Mouse (Mus musculus) liver, embryonic 16.5 days (tissue): ENCODE results near the gene Cela3a. TPM values are rescaled to one million over a fixed set of nuclear protein-coding genes. Genes with fewer than 3 reads are reported as not detected.

Source experiments
- ATAC-seq: fragments of 200-750 bp; cut with Nextera tagmentation; 2 replicates; pipeline ENCODE4 v1.8.0; 2017; ENCODE audit warnings: low read depth, mild to moderate bottlenecking, moderate number of reproducible peaks, moderate library complexity
- H3K27ac ChIP-seq: fragments of 300-500 bp; sonication (generic); 2 replicates; pipeline ENCODE4 v1.5.1; 2014; ENCODE audit warnings: mild to moderate bottlenecking, low read length
- H3K27me3 ChIP-seq: fragments of 300-500 bp; sonication (generic); 2 replicates; pipeline ENCODE4 v1.6.1; 2014; ENCODE audit warnings: low read depth, low read length, mixed read lengths; ENCODE audit not compliant: control insufficient read depth, insufficient read depth
- H3K36me3 ChIP-seq: fragments of 300-500 bp; sonication (generic); 2 replicates; pipeline ENCODE4 v1.6.1; 2014; ENCODE audit warnings: mild to moderate bottlenecking; ENCODE audit not compliant: control insufficient read depth, insufficient read depth
- H3K4me1 ChIP-seq: fragments of 300-500 bp; sonication (generic); 2 replicates; pipeline ENCODE4 v1.6.1; 2014; ENCODE audit warnings: low read depth, low read length, mixed read lengths; ENCODE audit not compliant: control insufficient read depth
- H3K4me2 ChIP-seq: fragments of 300-500 bp; sonication (generic); 2 replicates; pipeline ENCODE4 v1.6.1; 2014; ENCODE audit warnings: low read depth, low read length, mixed read lengths
- H3K4me3 ChIP-seq: fragments of 300-500 bp; sonication (generic); 2 replicates; pipeline ENCODE4 v1.5.1; 2014; ENCODE audit warnings: low read depth, mild to moderate bottlenecking, low read length
- H3K9ac ChIP-seq: fragments of 300-500 bp; sonication (generic); 2 replicates; pipeline ENCODE4 v1.6.1; 2014; ENCODE audit warnings: low read depth, low read length
- H3K9me3 ChIP-seq: fragments of 300-500 bp; sonication (generic); replicated peaks from 2 replicates; pipeline ENCODE4 v1.6.1; 2016; ENCODE audit warnings: low read length; ENCODE audit not compliant: control insufficient read depth
- WGBS: fragments of 180-500 bp; shearing (Covaris S2); extraction: QIAGEN DNeasy Blood & Tissue Kit; methylation state at CpG from one replicate; pipeline ENCODE4 v1.1.7; 2014; ENCODE audit not compliant: insufficient replicate concordance; 5-methylcytosine and 5-hydroxymethylcytosine counted together
- polyA plus RNA-seq: library from polyadenylated mRNA; unstranded; fragments of >200 nt; fragmentation: Nextera tagmentation; extraction: Ambion mirVana; gene quantifications from 2 replicates; pipeline ENCODE4 v1.2.1, GENCODE M21; 2015

The Cela3a gene
- polyA plus RNA-seq, 1 experiment from 2014 or later, result not detected

DNA sequence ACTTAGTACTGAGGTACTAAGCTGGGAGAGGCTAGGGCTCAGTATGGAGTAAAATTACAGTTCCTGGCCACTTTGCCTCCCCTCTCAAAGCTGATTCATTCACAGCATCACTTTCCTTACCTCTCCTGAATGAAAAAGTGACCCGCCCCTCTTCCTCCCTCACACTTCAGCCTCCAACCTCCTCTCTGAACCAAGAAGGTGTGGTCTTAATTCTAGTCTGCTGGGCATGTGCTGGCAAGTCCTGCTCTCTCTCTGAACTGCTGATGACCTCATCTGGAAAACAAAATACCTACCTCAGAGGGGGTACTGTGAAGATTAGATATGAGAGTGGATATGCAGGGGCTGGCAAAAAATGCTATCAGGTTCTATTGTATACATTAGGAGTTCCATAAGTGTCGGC lies 39.5 kb upstream of the Cela3a start:
- no peak overlapping the region for H3K9ac ChIP-seq
- no peak overlapping the region for H3K27ac ChIP-seq
- no peak for ATAC-seq
- H3K36me3 ChIP-seq, result no peaks in the 10 kb centered on the region
- H3K9me3 ChIP-seq, result no peaks in the 10 kb centered on the region
- no peak overlapping the region for H3K4me3 ChIP-seq
- H3K4me1 ChIP-seq, result peaks cover 32% of the 10 kb centered on the region
- H3K4me2 ChIP-seq, result no peak overlapping the region
- no peaks in the 10 kb centered on the region for H3K27me3 ChIP-seq
- WGBS, result 58% methylated on average over 2 of the region's 2 CpGs

DNA sequence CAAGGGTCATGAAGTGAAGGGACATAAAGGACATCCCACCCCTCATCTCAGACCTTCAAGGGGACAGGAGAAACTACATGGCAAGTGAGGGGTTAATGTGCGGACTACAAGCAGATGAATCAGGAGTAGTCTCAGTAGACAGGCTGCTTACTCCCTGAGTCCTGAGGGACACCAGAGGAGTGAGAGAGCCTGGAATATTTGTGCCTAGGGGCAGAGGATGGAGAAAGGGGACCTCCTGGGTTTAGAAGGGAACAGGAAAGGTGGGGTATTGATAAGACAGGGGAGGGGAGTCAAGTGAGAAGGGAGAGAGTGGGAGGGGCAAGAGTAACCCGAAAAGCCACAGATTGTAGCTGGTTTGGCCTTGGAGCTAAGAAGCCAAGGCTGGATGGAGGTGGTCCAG lies 39.0 kb upstream of the Cela3a start:
- H3K4me3 ChIP-seq, result no peak overlapping the region
- H3K4me2 ChIP-seq, result no peak overlapping the region
- no peak overlapping the region for H3K27ac ChIP-seq
- ATAC-seq, result no peak
- peaks cover 35% of the 10 kb centered on the region for H3K4me1 ChIP-seq
- H3K27me3 ChIP-seq, result no peaks in the 10 kb centered on the region
- no peaks in the 10 kb centered on the region for H3K36me3 ChIP-seq
- WGBS, result 30% methylated on average over 2 of the region's 2 CpGs
- H3K9me3 ChIP-seq, result no peaks in the 10 kb centered on the region
- no peak overlapping the region for H3K9ac ChIP-seq

DNA sequence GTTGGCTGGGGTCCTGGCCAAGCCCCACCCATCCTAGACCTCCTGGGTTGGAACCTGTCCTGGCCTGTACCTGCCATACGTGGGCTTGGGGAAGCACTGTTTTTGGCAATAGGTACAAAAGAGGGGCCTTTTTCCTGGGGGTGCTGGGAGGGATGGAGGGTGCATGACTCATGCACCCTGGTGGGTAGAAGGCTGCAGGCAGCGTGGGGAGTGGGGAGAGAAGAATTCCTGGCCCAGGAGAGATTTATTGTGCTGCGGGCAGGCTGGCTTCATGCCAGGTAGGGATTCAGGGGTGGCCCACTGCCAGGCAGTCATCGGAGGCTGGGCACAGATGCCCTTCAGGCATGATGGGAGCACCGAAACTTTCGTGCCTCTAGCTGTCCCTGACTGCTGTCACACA lies 38.6 kb upstream of the Cela3a start:
- ATAC-seq, result no peak
- 0 out of 2 replicates have a peak overlapping the region, but pooled peaks have one; percentile 14 for H3K27ac ChIP-seq
- no peak overlapping the region for H3K9ac ChIP-seq

DNA sequence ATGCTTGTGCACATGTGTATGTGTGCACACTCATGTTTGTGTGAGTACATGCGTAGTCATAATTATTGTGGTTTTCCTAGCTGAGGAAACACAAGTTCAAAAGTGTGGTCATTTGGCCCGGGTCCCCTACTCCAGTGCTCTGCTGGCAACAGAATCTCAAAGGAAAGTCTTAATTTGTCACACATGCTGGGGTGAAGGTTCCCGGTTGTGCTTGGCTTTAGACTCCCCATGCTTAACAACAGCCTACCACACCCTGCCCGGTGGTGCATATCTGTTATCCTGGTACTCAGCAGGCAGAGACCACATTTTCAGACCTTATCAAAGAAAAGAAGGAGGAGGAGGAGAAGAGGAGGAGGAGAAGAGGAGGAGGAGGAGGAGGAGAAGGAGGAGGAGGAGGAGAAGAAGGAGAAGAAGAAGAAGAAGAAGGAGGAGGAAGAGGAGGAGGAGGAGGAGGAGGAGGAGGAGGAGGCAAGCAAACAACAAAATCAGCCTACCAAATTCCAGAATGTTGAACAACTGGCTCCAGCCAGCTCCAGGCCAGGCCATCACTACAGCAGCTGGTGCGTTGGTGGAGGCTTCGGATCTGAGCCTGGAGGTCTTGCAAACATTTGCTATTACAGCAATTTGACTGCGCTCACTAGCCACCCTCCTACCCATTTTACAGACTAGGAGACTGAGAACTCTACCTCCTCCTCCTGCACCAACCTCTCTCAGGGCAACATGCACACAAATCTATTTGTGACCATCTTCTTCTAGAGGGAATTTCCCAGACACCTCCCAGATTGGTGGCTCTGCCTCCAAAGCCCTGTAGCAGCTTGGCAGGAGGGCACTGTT lies 38.0 kb upstream of the Cela3a start:
- Histone ChIP-seq H3K9me3 (no peaks in the 10 kb centered on the region), H3K36me3 (no peaks in the 10 kb centered on the region), H3K4me1 (peaks cover 35% of the 10 kb centered on the region), H3K27ac (peak overlapping the region; percentile 65), H3K27me3 (no peaks in the 10 kb centered on the region), H3K4me2 (peak overlapping the region; percentile 26; the same call in 1 of the 2 replicates), H3K9ac (no peak overlapping the region), H3K4me3 (no peak overlapping the region)
- 41% methylated on average over 7 of the region's 7 CpGs for WGBS
- peak; percentile 90 for ATAC-seq

More for the DNA sequence above, 38.6 kb upstream of the Cela3a start:
- 57% methylated on average over 6 of the region's 6 CpGs for WGBS
- Histone ChIP-seq H3K9me3 (no peaks in the 10 kb centered on the region), H3K27me3 (no peaks in the 10 kb centered on the region), H3K4me1 (peaks cover 35% of the 10 kb centered on the region), H3K4me2 (no peak overlapping the region), H3K36me3 (no peaks in the 10 kb centered on the region), H3K4me3 (no peak overlapping the region)

DNA sequence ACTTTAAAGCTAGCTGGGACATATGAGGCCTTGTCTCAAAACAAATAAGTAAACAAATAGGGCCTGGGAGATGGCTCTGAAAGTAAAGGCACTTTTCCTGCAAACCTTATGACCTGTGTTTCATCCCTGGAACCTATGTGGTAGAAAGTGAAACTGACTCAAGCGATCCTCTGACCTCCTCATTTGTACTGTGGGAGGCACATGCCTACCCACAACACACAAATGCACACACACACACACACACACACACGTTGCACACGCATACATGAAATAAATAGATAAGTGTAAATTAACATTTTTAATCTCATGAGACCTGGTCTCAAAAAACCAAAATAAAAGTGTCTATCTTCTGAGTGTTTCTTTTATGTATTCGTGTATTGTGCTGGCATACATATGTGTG lies 36.3 kb upstream of the Cela3a start:
- Histone ChIP-seq H3K4me1 (peaks cover 35% of the 10 kb centered on the region), H3K27me3 (no peaks in the 10 kb centered on the region), H3K36me3 (no peaks in the 10 kb centered on the region), H3K27ac (no peak overlapping the region), H3K9ac (no peak overlapping the region), H3K4me2 (no peak overlapping the region), H3K4me3 (no peak overlapping the region), H3K9me3 (no peaks in the 10 kb centered on the region)
- WGBS, result 81% methylated on average over 4 of the region's 4 CpGs
- ATAC-seq, result no peak

DNA sequence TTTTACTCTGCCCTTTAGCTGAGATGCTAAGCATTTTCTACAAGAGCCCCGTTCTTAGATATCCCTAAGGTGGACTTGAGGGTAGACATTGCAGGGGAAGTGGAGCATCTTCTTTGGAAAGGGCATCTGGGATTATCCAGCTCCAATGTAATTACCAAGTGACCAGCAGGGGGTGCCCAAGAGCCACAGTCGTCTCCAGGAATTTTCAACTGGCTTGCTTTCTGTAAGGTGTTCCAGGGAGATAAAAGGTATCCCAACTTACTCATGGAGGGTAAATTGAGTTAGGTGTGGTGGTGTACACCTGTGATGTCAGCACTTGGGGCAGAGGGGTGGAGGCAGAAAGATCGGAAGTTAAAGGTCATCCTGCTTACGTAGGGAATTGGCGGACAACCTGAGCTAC lies 34.0 kb upstream of the Cela3a start:
- H3K27ac ChIP-seq, result no peak overlapping the region
- no peaks in the 10 kb centered on the region for H3K36me3 ChIP-seq
- no peak overlapping the region for H3K9ac ChIP-seq
- H3K4me2 ChIP-seq, result no peak overlapping the region
- no peaks in the 10 kb centered on the region for H3K27me3 ChIP-seq
- H3K4me1 ChIP-seq, result peaks cover 29% of the 10 kb centered on the region
- H3K9me3 ChIP-seq, result no peaks in the 10 kb centered on the region
- ATAC-seq, result no peak
- 29% methylated on average over 5 of the region's 5 CpGs for WGBS
- no peak overlapping the region for H3K4me3 ChIP-seq

DNA sequence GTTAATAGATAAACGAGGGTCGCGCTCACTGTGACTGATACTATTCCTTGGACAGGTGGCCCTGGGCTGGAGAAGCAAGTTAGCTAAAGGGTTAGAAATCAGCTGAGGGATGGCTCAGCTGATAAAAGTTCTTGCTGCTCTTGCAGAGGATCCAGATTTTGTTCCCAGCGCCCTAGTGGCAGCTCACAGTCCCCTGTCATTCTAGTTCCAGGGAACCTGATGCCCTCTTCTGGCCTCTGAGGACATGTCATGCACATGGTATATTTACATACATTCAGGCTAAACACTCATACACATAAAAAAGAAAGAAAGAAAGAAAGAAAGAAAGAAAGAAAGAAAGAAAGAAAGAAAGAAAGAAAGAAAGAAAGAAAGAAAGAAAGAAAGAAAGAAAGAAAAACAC lies 31.7 kb upstream of the Cela3a start:
- Histone ChIP-seq H3K9me3 (no peaks in the 10 kb centered on the region), H3K36me3 (no peaks in the 10 kb centered on the region), H3K9ac (no peak overlapping the region), H3K4me3 (no peak overlapping the region), H3K27ac (no peak overlapping the region), H3K4me1 (peaks cover 21% of the 10 kb centered on the region), H3K4me2 (no peak overlapping the region), H3K27me3 (no peaks in the 10 kb centered on the region)
- no peak for ATAC-seq
- 80% methylated on average over 4 of the region's 4 CpGs for WGBS

DNA sequence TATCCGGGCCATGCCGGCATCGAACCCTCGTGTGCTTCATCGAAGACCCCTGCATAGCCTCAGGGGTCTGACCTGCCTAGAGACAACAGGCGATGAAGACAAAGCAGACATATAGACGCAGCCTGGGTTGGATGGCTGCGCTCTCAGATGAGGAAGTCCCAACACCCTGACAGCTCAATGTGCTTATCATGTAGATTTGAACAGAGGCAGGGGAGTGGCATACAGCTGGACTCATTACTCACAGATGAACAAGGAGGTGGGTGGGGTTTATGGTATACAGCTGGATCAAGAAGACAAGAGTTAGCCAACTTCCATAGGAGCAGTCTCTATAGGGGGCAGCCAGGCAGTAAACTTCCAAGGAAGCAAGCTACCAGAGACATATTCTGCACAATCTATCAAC lies 29.3 kb upstream of the Cela3a start:
- Histone ChIP-seq H3K4me1 (peaks cover 17% of the 10 kb centered on the region), H3K36me3 (no peaks in the 10 kb centered on the region), H3K9me3 (no peaks in the 10 kb centered on the region), H3K27ac (peak overlapping the region; percentile 64), H3K4me2 (peak overlapping the region; percentile 48), H3K9ac (peak overlapping the region; percentile 30), H3K27me3 (no peaks in the 10 kb centered on the region), H3K4me3 (no peak overlapping the region)
- WGBS, result 36% methylated on average over 8 of the region's 8 CpGs
- ATAC-seq, result peak; percentile 97

DNA sequence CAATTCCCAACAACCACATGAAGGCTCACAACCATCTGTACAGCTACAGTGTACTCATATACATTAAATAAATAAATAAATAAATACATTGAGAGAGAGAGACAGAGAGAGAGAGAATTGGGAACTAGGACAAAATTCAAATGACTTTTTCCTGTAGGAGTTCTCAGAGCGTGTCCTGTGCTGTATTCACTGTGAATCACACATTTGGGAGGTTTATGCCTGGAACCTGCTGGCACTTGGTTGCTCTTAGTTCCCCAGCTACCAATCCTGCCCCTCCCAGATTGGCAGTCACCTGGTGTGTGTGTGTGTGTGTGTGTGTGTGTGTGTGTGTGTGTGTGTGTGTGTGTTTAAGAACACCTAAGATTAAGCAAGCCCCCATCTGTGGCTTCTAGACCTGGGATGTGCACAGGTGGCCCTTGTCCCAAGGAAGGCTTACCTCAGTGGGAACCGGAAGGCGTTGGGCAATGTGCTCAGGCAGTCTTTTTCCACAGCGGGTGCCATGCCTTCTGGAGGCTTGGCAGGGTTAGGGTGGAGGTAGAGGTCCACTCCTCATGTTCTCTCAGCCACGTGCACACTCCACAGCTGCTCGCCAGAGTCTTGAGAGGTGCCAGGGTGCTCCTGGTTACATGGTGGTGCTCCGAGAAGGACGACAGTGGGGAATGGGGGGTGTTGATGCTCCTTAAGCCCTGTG lies 27.5 kb upstream of the Cela3a start:
- Histone ChIP-seq H3K4me2 (no peak overlapping the region), H3K36me3 (no peaks in the 10 kb centered on the region), H3K27me3 (no peaks in the 10 kb centered on the region), H3K9me3 (no peaks in the 10 kb centered on the region), H3K4me3 (no peak overlapping the region), H3K9ac (no peak overlapping the region), H3K27ac (no peak overlapping the region), H3K4me1 (peaks cover 15% of the 10 kb centered on the region)
- no peak for ATAC-seq
- 83% methylated on average over 8 of the region's 8 CpGs for WGBS
